Mouse (Mus musculus): ENCODE measurements around the gene Ift122. TPM values are rescaled to one million over a fixed set of nuclear protein-coding genes. Genes with fewer than 3 reads are reported as not detected.

The Ift122 gene
- total and polyA plus RNA-seq, 3 experiments: 3.3 to 8.0 TPM; not detected in 1

GRCm38 (mm10) chr6:115938798-115939197, 85.5 kb downstream of the Ift122 start:
- Histone ChIP-seq H3K9ac (ENCODE audit: control insufficient read depth, low read depth, low read length, poor library complexity, severe bottlenecking) (no peak overlapping the region), H3K9me3 (replicated peaks; ENCODE audit: insufficient read depth, low read length) (no peaks in the 10 kb centered on the region), H3K4me1 (ENCODE audit: control insufficient read depth in 1 of 2, insufficient read depth in 2 of 2, low read length in 2 of 2) (peaks cover 2 to 19% of the 10 kb centered on the region in 2 experiments), H3K27ac (ENCODE audit: control insufficient read depth, low read depth, low read length) (no peak overlapping the region), H3K79me2 (ENCODE audit: control insufficient read depth, insufficient read depth, low read length, poor library complexity) (no peaks in the 10 kb centered on the region), H3K4me3 (ENCODE audit: control insufficient read depth in 1 of 2, insufficient read depth in 1 of 2, low read depth in 2 of 2, low read length in 2 of 2) (no peak overlapping the region), H3K27me3 (ENCODE audit: control insufficient read depth in 1 of 2, insufficient read depth in 2 of 2, low read length in 2 of 2) (no peaks in the 10 kb centered on the region), H3K36me3 (ENCODE audit: control insufficient read depth in 1 of 2, insufficient read depth in 2 of 2, low read length in 2 of 2) (peaks cover 0 to 11% of the 10 kb centered on the region in 2 experiments; a peak in 2 of 4 replicates)
- DNase-seq (ENCODE audit: low read depth, low spot score): peak; percentile 50
- TF ChIP-seq USF1 (IDR thresholded peaks at IDR 0.05; ENCODE audit: low read depth, low read length) (peak; percentile 36; the same call in 1 of the 2 replicates), BHLHE40 (IDR thresholded peaks at IDR 0.05; ENCODE audit: borderline replicate concordance, low read depth, low read length) (no peak), UBTF (IDR thresholded peaks at IDR 0.05; ENCODE audit: borderline replicate concordance, insufficient read depth, low read depth, low read length) (no peak)

GRCm38 (mm10) chr6:115940603-115941002, 87.3 kb downstream of the Ift122 start:
- H3K79me2 ChIP-seq (ENCODE audit: control insufficient read depth, insufficient read depth, low read length, poor library complexity): no peaks in the 10 kb centered on the region
- H3K27me3 ChIP-seq (ENCODE audit: control insufficient read depth in 1 of 2, insufficient read depth in 2 of 2, low read length in 2 of 2): no peaks in the 10 kb centered on the region
- H3K27ac ChIP-seq (ENCODE audit: control insufficient read depth, low read depth, low read length): no peak overlapping the region
- peaks cover 3 to 23% of the 10 kb centered on the region in 2 experiments for H3K4me1 ChIP-seq (ENCODE audit: control insufficient read depth in 1 of 2, insufficient read depth in 2 of 2, low read length in 2 of 2)
- H3K36me3 ChIP-seq (ENCODE audit: control insufficient read depth in 1 of 2, insufficient read depth in 2 of 2, low read length in 2 of 2): peaks cover 0 to 13% of the 10 kb centered on the region in 2 experiments; a peak in 2 of 4 replicates
- no peak overlapping the region for H3K4me3 ChIP-seq (ENCODE audit: control insufficient read depth in 1 of 2, insufficient read depth in 1 of 2, low read depth in 2 of 2, low read length in 2 of 2)
- TF ChIP-seq ZKSCAN1 (IDR thresholded peaks at IDR 0.05; ENCODE audit: low read depth, low read length) (no peak), ETS1 (IDR thresholded peaks at IDR 0.05; ENCODE audit: low read depth, low read length) (no peak), TAL1 (IDR thresholded peaks at IDR 0.05; ENCODE audit: low read length) (no peak), POLR2A (IDR thresholded peaks at IDR 0.05; ENCODE audit: control insufficient read depth in 1 of 2, insufficient read depth in 1 of 2, low read depth in 1 of 2, low read length in 2 of 2, poor library complexity in 1 of 2) (no peak), ZNF384 (IDR thresholded peaks at IDR 0.05; ENCODE audit: low read depth, low read length) (no peak), ELF1 (IDR thresholded peaks at IDR 0.05; ENCODE audit: low read depth, low read length) (no peak), E2F4 (IDR thresholded peaks at IDR 0.05; ENCODE audit: borderline replicate concordance, low read depth, low read length) (no peak), USF1 (IDR thresholded peaks at IDR 0.05; ENCODE audit: low read depth, low read length) (no peak), MYB (IDR thresholded peaks at IDR 0.05; ENCODE audit: low read depth, low read length) (no peak), MAZ (IDR thresholded peaks at IDR 0.05; ENCODE audit: low read depth, low read length) (no peak), RAD21 (IDR thresholded peaks at IDR 0.05; ENCODE audit: low read depth, low read length) (no peak), ZC3H11A (IDR thresholded peaks at IDR 0.05; ENCODE audit: low read depth, low read length) (no peak), CHD2 (IDR thresholded peaks at IDR 0.05; ENCODE audit: low read length) (no peak), SMC3 (IDR thresholded peaks at IDR 0.05; ENCODE audit: low read depth, low read length) (no peak), POLR2AphosphoS5 (IDR thresholded peaks at IDR 0.05; ENCODE audit: borderline replicate concordance, low read depth, low read length) (no peak), KAT2A (conservative IDR thresholded peaks at IDR 0.05; ENCODE audit: low read depth, low read length) (no peak), TBP (IDR thresholded peaks at IDR 0.05; ENCODE audit: low read depth, low read length) (no peak)
- H3K9me3 ChIP-seq (replicated peaks; ENCODE audit: insufficient read depth, low read length): no peaks in the 10 kb centered on the region
- H3K9ac ChIP-seq (ENCODE audit: control insufficient read depth, low read depth, low read length, poor library complexity, severe bottlenecking): no peak overlapping the region
- DNase-seq (ENCODE audit: low read depth, low spot score): no peak
